Mouse (Mus musculus) liver, embryonic 15.5 days (tissue): ENCODE results near the gene Slc26a10. TPM values are rescaled to one million over a fixed set of nuclear protein-coding genes. Genes with fewer than 3 reads are reported as not detected.

Experiments
- ATAC-seq: fragments of 200-750 bp; cut with Nextera tagmentation; 2 replicates; pipeline ENCODE4 v1.8.0; 2017; ENCODE audit warnings: moderate number of reproducible peaks, mild to moderate bottlenecking, moderate library complexity; ENCODE audit not compliant: insufficient read depth
- H3K27ac ChIP-seq: fragments of 300-500 bp; sonication (generic); replicated peaks from 2 replicates; pipeline ENCODE4 v1.5.1; 2015; ENCODE audit warnings: mild to moderate bottlenecking, inconsistent platforms
- H3K27me3 ChIP-seq: fragments of 300-500 bp; sonication (generic); 2 replicates; pipeline ENCODE4 v1.6.1; 2015; ENCODE audit warnings: mild to moderate bottlenecking, inconsistent platforms
- H3K36me3 ChIP-seq: fragments of 300-500 bp; sonication (generic); replicated peaks from 2 replicates; pipeline ENCODE4 v1.6.1; 2015; ENCODE audit warnings: moderate library complexity, mild to moderate bottlenecking, inconsistent platforms
- H3K4me1 ChIP-seq: fragments of 300-500 bp; sonication (generic); replicated peaks from 2 replicates; pipeline ENCODE4 v1.6.1; 2015; ENCODE audit warnings: inconsistent platforms
- H3K4me2 ChIP-seq: fragments of 300-500 bp; sonication (generic); 2 replicates; pipeline ENCODE4 v1.6.1; 2015; ENCODE audit warnings: moderate library complexity, mild to moderate bottlenecking, inconsistent platforms
- H3K4me3 ChIP-seq: fragments of 300-500 bp; sonication (generic); replicated peaks from 2 replicates; pipeline ENCODE4 v1.5.1; 2015; ENCODE audit warnings: mild to moderate bottlenecking, inconsistent platforms
- H3K9ac ChIP-seq: fragments of 300-500 bp; sonication (generic); 2 replicates; pipeline ENCODE4 v1.6.1; 2015; ENCODE audit warnings: moderate library complexity, mild to moderate bottlenecking, inconsistent platforms
- H3K9me3 ChIP-seq: fragments of 300-500 bp; sonication (generic); replicated peaks from 2 replicates; pipeline ENCODE4 v1.6.1; 2016; ENCODE audit warnings: inconsistent platforms
- WGBS: fragments of 180-500 bp; shearing (Covaris S2); methylation state at CpG from one replicate; pipeline ENCODE4 v1.1.7; 2015; ENCODE audit warnings: mixed read lengths; ENCODE audit not compliant: insufficient replicate concordance; 5-methylcytosine and 5-hydroxymethylcytosine counted together
- polyA plus RNA-seq: library from polyadenylated mRNA; unstranded; fragments of >200 nt; fragmentation: Nextera tagmentation; extraction: Ambion mirVana; gene quantifications from 2 replicates; pipeline ENCODE4 v1.2.1, GENCODE M21; 2015

Gene Slc26a10
- 2.1 and 3.2 TPM in 2 replicates for polyA plus RNA-seq

GRCm38 (mm10) chr10:127179871-127180694 lies at the start of gene Slc26a10:
TSS of gene Slc26a10 (minus strand) at chr10:127180645.
- H3K9me3 ChIP-seq, result no peaks in the 10 kb centered on the region
- peaks cover 62% of the 10 kb centered on the region for H3K4me1 ChIP-seq
- no peak within 1 kb of the TSS for H3K27ac ChIP-seq
- H3K4me2 ChIP-seq, result peak within 1 kb of the TSS; percentile 24
- ATAC-seq, result no peak
- peaks cover 100% of the 10 kb centered on the region for H3K27me3 ChIP-seq
- H3K4me3 ChIP-seq, result peak within 1 kb of the TSS; percentile 22; the same call in 1 of the 2 replicates
- H3K36me3 ChIP-seq, result no peaks in the 10 kb centered on the region
- H3K9ac ChIP-seq, result no peak within 1 kb of the TSS
- WGBS, result 3% methylated on average over 34 of the region's 34 CpGs

- Histone ChIP-seq H3K27me3 (peaks cover 48% of the 10 kb centered on the region), H3K9me3 (no peaks in the 10 kb centered on the region), H3K36me3 (no peaks in the 10 kb centered on the region), H3K4me3 (no peak overlapping the region), H3K9ac (no peak overlapping the region), H3K4me2 (no peak overlapping the region), H3K4me1 (peaks cover 35% of the 10 kb centered on the region), H3K27ac (no peak overlapping the region)
- WGBS, result 21% methylated on average over 4 of the region's 4 CpGs
- peak; percentile 64; the same call in 1 of the 2 replicates for ATAC-seq
These were observed 48.5 kb upstream of the Slc26a10 start for GRCm38 (mm10) chr10:127228897-127229296.

GRCm38 (mm10) chr10:127227163-127227562 lies 46.7 kb upstream of the Slc26a10 start:
- WGBS, result 53% methylated on average over 8 of the region's 8 CpGs
- no peak for ATAC-seq
- Histone ChIP-seq H3K4me2 (no peak overlapping the region), H3K36me3 (no peaks in the 10 kb centered on the region), H3K9me3 (no peaks in the 10 kb centered on the region), H3K9ac (no peak overlapping the region), H3K27me3 (peaks cover 48% of the 10 kb centered on the region), H3K4me1 (peaks cover 35% of the 10 kb centered on the region), H3K27ac (no peak overlapping the region), H3K4me3 (no peak overlapping the region)

GRCm38 (mm10) chr10:127226318-127226895 lies 46.0 kb upstream of the Slc26a10 start:
- no peak overlapping the region for H3K4me2 ChIP-seq
- ATAC-seq, result no peak
- H3K27me3 ChIP-seq, result peaks cover 45% of the 10 kb centered on the region
- no peaks in the 10 kb centered on the region for H3K9me3 ChIP-seq
- H3K4me1 ChIP-seq, result peaks cover 31% of the 10 kb centered on the region
- 57% methylated on average over 8 of the region's 8 CpGs for WGBS
- H3K36me3 ChIP-seq, result no peaks in the 10 kb centered on the region
- no peak overlapping the region for H3K9ac ChIP-seq
- no peak overlapping the region for H3K4me3 ChIP-seq
- no peak overlapping the region for H3K27ac ChIP-seq

- no peaks in the 10 kb centered on the region for H3K9me3 ChIP-seq
- H3K4me2 ChIP-seq, result no peak overlapping the region
- no peak for ATAC-seq
- no peak overlapping the region for H3K27ac ChIP-seq
- H3K4me1 ChIP-seq, result peaks cover 28% of the 10 kb centered on the region
- WGBS, result 20% methylated on average over 10 of the region's 10 CpGs
- no peak overlapping the region for H3K9ac ChIP-seq
- peaks cover 44% of the 10 kb centered on the region for H3K27me3 ChIP-seq
- no peaks in the 10 kb centered on the region for H3K36me3 ChIP-seq
- H3K4me3 ChIP-seq, result no peak overlapping the region
These were observed 45.3 kb upstream of the Slc26a10 start for GRCm38 (mm10) chr10:127225732-127226131.

- H3K36me3 ChIP-seq, result no peaks in the 10 kb centered on the region
- peaks cover 38% of the 10 kb centered on the region for H3K27me3 ChIP-seq
- H3K4me2 ChIP-seq, result no peak overlapping the region
- 52% methylated on average over 6 of the region's 6 CpGs for WGBS
- no peak overlapping the region for H3K4me3 ChIP-seq
- no peak overlapping the region for H3K27ac ChIP-seq
- H3K9me3 ChIP-seq, result no peaks in the 10 kb centered on the region
- H3K4me1 ChIP-seq, result peaks cover 22% of the 10 kb centered on the region
- ATAC-seq, result no peak
- H3K9ac ChIP-seq, result no peak overlapping the region
These were observed 44.8 kb upstream of the Slc26a10 start for GRCm38 (mm10) chr10:127225213-127225612.

GRCm38 (mm10) chr10:127218339-127218738 lies 37.9 kb upstream of the Slc26a10 start:
- Histone ChIP-seq H3K9ac (no peak overlapping the region), H3K4me1 (peaks cover 17% of the 10 kb centered on the region), H3K27ac (no peak overlapping the region), H3K36me3 (no peaks in the 10 kb centered on the region), H3K27me3 (no peaks in the 10 kb centered on the region; the same call in 1 of the 2 replicates), H3K4me3 (no peak overlapping the region), H3K4me2 (no peak overlapping the region), H3K9me3 (no peaks in the 10 kb centered on the region)
- 66% methylated on average over 2 of the region's 2 CpGs for WGBS
- no peak for ATAC-seq

GRCm38 (mm10) chr10:127217177-127217576 lies 36.7 kb upstream of the Slc26a10 start:
- no peaks in the 10 kb centered on the region for H3K27me3 ChIP-seq
- ATAC-seq, result no peak
- no peak overlapping the region for H3K27ac ChIP-seq
- no peak overlapping the region for H3K4me2 ChIP-seq
- H3K4me3 ChIP-seq, result no peak overlapping the region
- no peaks in the 10 kb centered on the region for H3K9me3 ChIP-seq
- H3K9ac ChIP-seq, result no peak overlapping the region
- peaks cover 24% of the 10 kb centered on the region for H3K4me1 ChIP-seq
- H3K36me3 ChIP-seq, result no peaks in the 10 kb centered on the region

GRCm38 (mm10) chr10:127216456-127216855 lies 36.0 kb upstream of the Slc26a10 start:
- Histone ChIP-seq H3K4me2 (no peak overlapping the region), H3K9ac (no peak overlapping the region), H3K27ac (no peak overlapping the region), H3K4me1 (peaks cover 27% of the 10 kb centered on the region), H3K4me3 (no peak overlapping the region), H3K27me3 (no peaks in the 10 kb centered on the region), H3K9me3 (no peaks in the 10 kb centered on the region), H3K36me3 (no peaks in the 10 kb centered on the region)
- WGBS, result 86% methylated on average over 11 of the region's 11 CpGs
- no peak for ATAC-seq

GRCm38 (mm10) chr10:127214422-127214803 lies 34.0 kb upstream of the Slc26a10 start:
- Histone ChIP-seq H3K4me2 (no peak overlapping the region), H3K4me3 (no peak overlapping the region), H3K27ac (0 out of 2 replicates have a peak overlapping the region, but pooled peaks have one; percentile 8), H3K36me3 (peaks cover 2% of the 10 kb centered on the region; the same call in 1 of the 2 replicates), H3K4me1 (peaks cover 43% of the 10 kb centered on the region), H3K27me3 (no peaks in the 10 kb centered on the region), H3K9ac (no peak overlapping the region), H3K9me3 (no peaks in the 10 kb centered on the region)
- no peak for ATAC-seq
- WGBS, result 25% methylated on average over 1 of the region's 1 CpGs

- H3K4me3 ChIP-seq, result no peak overlapping the region
- ATAC-seq, result no peak
- no peaks in the 10 kb centered on the region for H3K27me3 ChIP-seq
- H3K9ac ChIP-seq, result no peak overlapping the region
- 0 out of 2 replicates have a peak overlapping the region, but pooled peaks have one; percentile 8 for H3K27ac ChIP-seq
- H3K9me3 ChIP-seq, result no peaks in the 10 kb centered on the region
- H3K4me2 ChIP-seq, result no peak overlapping the region
- peaks cover 7% of the 10 kb centered on the region for H3K36me3 ChIP-seq
- 73% methylated on average over 13 of the region's 13 CpGs for WGBS
- H3K4me1 ChIP-seq, result peaks cover 48% of the 10 kb centered on the region
These were observed 33.4 kb upstream of the Slc26a10 start for GRCm38 (mm10) chr10:127213704-127214421.
